Mouse (Mus musculus) midbrain, embryonic 15.5 days (tissue): ENCODE measurements around the gene Plxna2. TPM values are rescaled to one million over a fixed set of nuclear protein-coding genes. Genes with fewer than 3 reads are reported as not detected.

Experiments used
- ATAC-seq: fragments of 200-750 bp; cut with Nextera tagmentation; replicated peaks from 2 replicates; pipeline ENCODE4 v1.8.0; 2017; ENCODE audit warnings: moderate TSS enrichment
- H3K27ac ChIP-seq: fragments of 300-500 bp; sonication (generic); 2 replicates; pipeline ENCODE4 v1.5.1; 2015; ENCODE audit warnings: mild to moderate bottlenecking, inconsistent platforms
- H3K27me3 ChIP-seq: fragments of 300-500 bp; sonication (generic); replicated peaks from 2 replicates; pipeline ENCODE4 v1.6.1; 2015; ENCODE audit warnings: inconsistent platforms
- H3K36me3 ChIP-seq: fragments of 300-500 bp; sonication (generic); replicated peaks from 2 replicates; pipeline ENCODE4 v1.6.1; 2015; ENCODE audit warnings: inconsistent platforms
- H3K4me1 ChIP-seq: fragments of 300-500 bp; sonication (generic); 2 replicates; pipeline ENCODE4 v1.6.1; 2015; ENCODE audit warnings: inconsistent platforms
- H3K4me2 ChIP-seq: fragments of 300-500 bp; sonication (generic); 2 replicates; pipeline ENCODE4 v1.6.1; 2015; ENCODE audit warnings: inconsistent platforms, mild to moderate bottlenecking, moderate library complexity
- H3K4me3 ChIP-seq: fragments of 300-500 bp; sonication (generic); 2 replicates; pipeline ENCODE4 v1.5.1; 2015; ENCODE audit warnings: mild to moderate bottlenecking, inconsistent platforms
- H3K9ac ChIP-seq: fragments of 300-500 bp; sonication (generic); 2 replicates; pipeline ENCODE4 v1.6.1; 2015; ENCODE audit warnings: mild to moderate bottlenecking, inconsistent platforms
- H3K9me3 ChIP-seq: fragments of 300-500 bp; sonication (generic); 2 replicates; pipeline ENCODE4 v1.6.1; 2016; ENCODE audit warnings: inconsistent platforms
- WGBS: fragments of 180-500 bp; shearing (Covaris S2); methylation state at CpG from one replicate; pipeline ENCODE4 v1.1.7; 2015; ENCODE audit warnings: mixed read lengths; 5-methylcytosine and 5-hydroxymethylcytosine counted together
- microRNA-seq: library from miRNA; unstranded; fragments of <30 nt; microRNA quantifications from one replicate; pipeline ENCODE4, GENCODE M21; 2016
- polyA plus RNA-seq: library from polyadenylated mRNA; unstranded; fragments of >200 nt; fragmentation: Nextera tagmentation; extraction: Ambion mirVana; gene quantifications from 2 replicates; pipeline ENCODE4 v1.2.1, GENCODE M21; 2015

The Plxna2 gene
- polyA plus RNA-seq, 1 experiment from 2014 or later = 22.4 TPM

- Histone ChIP-seq H3K4me1 (no peaks in the 10 kb centered on the region), H3K27ac (no peak overlapping the region), H3K4me3 (no peak overlapping the region), H3K9me3 (no peaks in the 10 kb centered on the region), H3K27me3 (no peaks in the 10 kb centered on the region), H3K4me2 (no peak overlapping the region), H3K9ac (no peak overlapping the region), H3K36me3 (no peaks in the 10 kb centered on the region)
- 88% methylated on average over 4 of the region's 4 CpGs for WGBS
- no peak for ATAC-seq
These were observed 218.7 kb downstream of the Plxna2 start for GRCm38 (mm10) chr1:194836671-194837070.

DNA sequence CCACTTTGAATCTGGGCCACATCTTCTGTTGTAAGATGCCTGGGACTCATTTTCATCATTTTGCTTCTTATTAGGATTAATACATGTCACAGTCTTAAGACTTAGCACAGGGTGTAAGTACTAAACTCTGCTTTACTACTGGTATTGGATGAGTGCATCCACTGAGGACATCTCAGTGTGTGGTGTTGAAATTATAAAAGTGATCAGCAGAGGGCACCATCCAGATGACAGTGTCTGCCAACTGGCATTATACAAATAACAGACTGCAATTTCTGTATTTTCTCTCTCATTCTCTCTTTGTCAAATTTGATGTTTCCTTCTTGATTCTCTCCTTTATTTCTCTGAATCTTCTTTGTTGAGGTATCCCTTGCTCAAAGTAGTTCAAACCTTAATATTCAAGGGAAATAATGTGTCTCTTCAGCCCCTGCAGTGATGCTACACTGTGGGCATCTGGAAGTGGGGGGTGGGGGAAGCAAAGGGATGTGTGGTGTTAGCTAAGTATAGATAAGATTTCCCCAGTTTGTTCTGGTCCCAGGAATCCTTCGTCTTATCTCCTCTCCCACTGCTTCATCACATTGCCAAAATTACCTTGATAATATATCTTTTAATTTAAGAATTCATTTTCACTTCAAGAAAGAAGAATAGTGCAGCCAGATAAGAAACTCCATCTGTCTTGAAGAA lies 221.4 kb downstream of the Plxna2 start:
- WGBS = 43% methylated on average over 1 of the region's 1 CpGs

DNA sequence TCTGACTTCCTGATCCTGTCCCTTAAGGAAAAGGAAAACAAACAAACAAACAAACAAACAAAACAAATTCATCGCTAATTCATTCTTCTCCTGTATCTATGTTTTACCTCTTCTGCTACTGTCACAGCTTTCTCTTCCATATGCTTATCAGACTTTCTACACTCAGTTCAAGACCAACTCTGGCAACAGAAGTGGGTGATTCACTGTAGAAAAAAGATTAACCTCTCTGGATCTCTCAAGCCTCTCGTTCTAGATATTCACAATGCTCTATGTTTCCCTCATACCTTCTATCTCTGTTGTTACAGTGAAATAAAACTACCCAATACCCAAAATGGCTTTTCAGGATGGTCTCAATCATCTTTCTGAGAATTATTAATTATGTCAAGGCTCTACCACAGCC lies 225.0 kb downstream of the Plxna2 start:
- Histone ChIP-seq H3K36me3 (no peaks in the 10 kb centered on the region), H3K27me3 (no peaks in the 10 kb centered on the region), H3K27ac (no peak overlapping the region), H3K9me3 (no peaks in the 10 kb centered on the region), H3K4me3 (no peak overlapping the region), H3K9ac (no peak overlapping the region), H3K4me2 (no peak overlapping the region), H3K4me1 (no peaks in the 10 kb centered on the region)
- 88% methylated on average over 2 of the region's 2 CpGs for WGBS
- ATAC-seq = no peak

More for the DNA sequence above, 221.4 kb downstream of the Plxna2 start:
- H3K4me2 ChIP-seq = no peak overlapping the region
- H3K27me3 ChIP-seq = no peaks in the 10 kb centered on the region
- no peak overlapping the region for H3K27ac ChIP-seq
- ATAC-seq = no peak
- no peaks in the 10 kb centered on the region for H3K4me1 ChIP-seq
- no peak overlapping the region for H3K9ac ChIP-seq
- H3K36me3 ChIP-seq = no peaks in the 10 kb centered on the region
- no peaks in the 10 kb centered on the region for H3K9me3 ChIP-seq
- no peak overlapping the region for H3K4me3 ChIP-seq

DNA sequence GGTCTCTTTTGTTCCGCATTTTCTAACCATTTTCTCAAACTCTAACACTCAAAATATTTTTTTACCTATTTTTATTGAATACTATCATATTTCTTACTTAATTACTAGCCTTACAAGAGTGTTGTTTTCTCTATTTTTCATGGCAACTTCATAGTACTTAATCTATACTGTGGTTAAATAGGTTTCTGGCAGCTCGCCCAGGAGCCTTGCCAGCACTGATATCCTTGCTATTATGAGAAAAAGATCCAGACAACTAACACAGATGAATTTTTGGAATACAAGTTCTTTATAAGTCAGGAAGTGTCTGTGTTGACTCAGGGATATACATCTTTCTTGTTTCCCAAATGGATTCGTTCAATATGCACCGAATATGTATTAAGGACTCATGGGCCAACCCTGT lies 229.0 kb downstream of the Plxna2 start:
- 91% methylated on average over 4 of the region's 4 CpGs for WGBS
- H3K9me3 ChIP-seq = no peaks in the 10 kb centered on the region
- H3K9ac ChIP-seq = no peak overlapping the region
- no peak overlapping the region for H3K4me3 ChIP-seq
- H3K27me3 ChIP-seq = no peaks in the 10 kb centered on the region
- H3K4me1 ChIP-seq = no peaks in the 10 kb centered on the region
- H3K4me2 ChIP-seq = no peak overlapping the region
- no peak for ATAC-seq
- no peaks in the 10 kb centered on the region for H3K36me3 ChIP-seq
- H3K27ac ChIP-seq = no peak overlapping the region

DNA sequence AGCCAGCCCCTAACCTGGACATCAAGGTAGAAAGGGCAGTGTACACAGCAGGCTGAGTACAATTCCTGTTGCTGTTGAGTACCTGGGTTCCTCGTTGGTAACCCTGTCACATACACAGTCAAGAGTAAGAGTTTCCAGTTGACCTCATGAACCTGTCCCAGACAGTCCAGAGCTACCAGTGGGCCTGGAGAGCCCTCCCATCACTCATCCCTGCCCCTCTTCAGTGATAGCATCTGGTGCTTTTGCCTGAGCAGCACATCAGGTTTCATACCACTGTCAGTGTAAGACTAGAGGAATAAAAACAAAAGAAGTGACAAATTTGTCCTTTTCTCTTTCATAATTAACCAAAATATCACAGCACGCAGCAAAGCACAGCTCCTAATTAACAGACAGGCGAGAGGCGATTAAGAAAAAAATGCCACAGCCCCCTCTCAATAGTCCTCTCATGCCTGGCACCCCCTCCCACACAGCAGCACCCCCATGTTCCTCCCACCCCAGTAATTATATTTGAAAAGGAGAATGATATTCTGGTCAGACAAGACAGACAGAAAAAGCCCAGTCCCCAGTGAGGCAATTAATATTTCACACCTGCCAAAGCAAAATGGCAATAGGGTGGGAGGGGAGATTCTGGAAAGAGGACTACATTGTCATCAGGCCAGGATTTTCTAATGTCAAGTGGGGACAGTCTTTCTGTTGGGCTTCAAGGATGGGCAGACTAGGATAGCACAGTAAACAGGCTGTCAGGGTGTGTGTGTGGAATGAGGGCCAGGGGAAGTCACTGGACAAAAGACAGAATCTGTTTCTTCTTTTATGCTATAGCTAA lies 233.4 kb downstream of the Plxna2 start:
- 70% methylated on average over 4 of the region's 4 CpGs for WGBS
- Histone ChIP-seq H3K36me3 (no peaks in the 10 kb centered on the region), H3K4me2 (no peak overlapping the region), H3K9me3 (no peaks in the 10 kb centered on the region), H3K4me1 (no peaks in the 10 kb centered on the region), H3K4me3 (no peak overlapping the region), H3K9ac (no peak overlapping the region), H3K27me3 (no peaks in the 10 kb centered on the region), H3K27ac (no peak overlapping the region)
- peak; percentile 63 for ATAC-seq

DNA sequence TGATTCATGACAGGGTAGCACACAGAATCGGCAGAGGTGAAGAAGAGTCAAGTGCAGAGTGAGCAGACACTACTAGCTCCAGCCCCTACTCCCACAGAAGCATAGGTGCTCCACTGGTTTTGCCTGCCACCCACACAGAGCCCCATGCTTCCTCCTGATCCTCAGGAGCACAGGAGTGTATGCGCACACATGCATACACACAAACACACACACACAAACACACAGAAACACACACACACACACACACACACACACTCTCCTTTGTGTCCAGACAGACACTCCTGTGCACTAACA lies 234.0 kb downstream of the Plxna2 start:
- no peak for ATAC-seq

More for the DNA sequence above, 234.0 kb downstream of the Plxna2 start:
- Histone ChIP-seq H3K27me3 (no peaks in the 10 kb centered on the region), H3K4me3 (no peak overlapping the region), H3K27ac (no peak overlapping the region), H3K36me3 (no peaks in the 10 kb centered on the region), H3K4me2 (no peak overlapping the region), H3K9ac (no peak overlapping the region), H3K4me1 (no peaks in the 10 kb centered on the region), H3K9me3 (no peaks in the 10 kb centered on the region)
- 59% methylated on average over 2 of the region's 2 CpGs for WGBS

Small RNA genes lying within 50 kb of the gene (microRNA-seq; reads per million reads assigned to microRNA genes)
- 7.4 reads per million, percentile 28 among the genes with 10 or more reads in this experiment for gene Mir3962
